Mouse (Mus musculus) stomach, embryonic 14.5 days (tissue): ENCODE data around the gene Itprid1. TPM values are rescaled to one million over a fixed set of nuclear protein-coding genes. Genes with fewer than 3 reads are reported as not detected.

Experiments
- ATAC-seq: fragments of 200-750 bp; cut with Nextera tagmentation; 2 replicates; pipeline ENCODE4 v1.8.0; 2017; ENCODE audit warnings: low read depth, moderate TSS enrichment; ENCODE audit not compliant: insufficient number of reproducible peaks, insufficient read depth, low FRiP score
- H3K27ac ChIP-seq: fragments of 300-500 bp; sonication (generic); 2 replicates; pipeline ENCODE4 v1.5.1; 2014; ENCODE audit warnings: mild to moderate bottlenecking, low read length, moderate library complexity, mixed read lengths
- H3K27me3 ChIP-seq: fragments of 300-500 bp; sonication (generic); 2 replicates; pipeline ENCODE4 v1.6.1; 2014; ENCODE audit warnings: low read length, control low read depth, mixed read lengths; ENCODE audit not compliant: control insufficient read depth, insufficient read depth
- H3K36me3 ChIP-seq: fragments of 300-500 bp; sonication (generic); 2 replicates; pipeline ENCODE4 v1.6.1; 2014; ENCODE audit warnings: mild to moderate bottlenecking, control low read depth, low read length, moderate library complexity, mixed read lengths; ENCODE audit not compliant: control insufficient read depth, insufficient read depth
- H3K4me1 ChIP-seq: fragments of 300-500 bp; sonication (generic); 2 replicates; pipeline ENCODE4 v1.6.1; 2014; ENCODE audit warnings: low read length, control low read depth, mixed read lengths; ENCODE audit not compliant: control insufficient read depth, insufficient read depth
- H3K4me2 ChIP-seq: fragments of 300-500 bp; sonication (generic); replicated peaks from 2 replicates; pipeline ENCODE4 v1.6.1; 2014; ENCODE audit warnings: low read depth, low read length, control low read depth
- H3K4me3 ChIP-seq: fragments of 300-500 bp; sonication (generic); 2 replicates; pipeline ENCODE4 v1.5.1; 2014; ENCODE audit warnings: low read depth, low read length, control low read depth
- H3K9ac ChIP-seq: fragments of 300-500 bp; sonication (generic); replicated peaks from 2 replicates; pipeline ENCODE4 v1.6.1; 2014; ENCODE audit warnings: low read depth, mild to moderate bottlenecking, control low read depth, low read length, moderate library complexity, mixed read lengths
- H3K9me3 ChIP-seq: fragments of 300-500 bp; sonication (generic); 2 replicates; pipeline ENCODE4 v1.6.1; 2016; ENCODE audit warnings: low read depth, low read length, control low read depth; ENCODE audit not compliant: control insufficient read depth
- WGBS: fragments of 180-500 bp; shearing (Covaris S2); extraction: QIAGEN DNeasy Blood & Tissue Kit; methylation state at CpG from one replicate; pipeline ENCODE4 v1.1.7; 2014; 5-methylcytosine and 5-hydroxymethylcytosine counted together
- polyA plus RNA-seq: library from polyadenylated mRNA; unstranded; fragments of >200 nt; fragmentation: Nextera tagmentation; extraction: Ambion mirVana; gene quantifications from 2 replicates; pipeline ENCODE4 v1.2.1, GENCODE M21; 2014

The Itprid1 gene
- polyA plus RNA-seq, 1 experiment from 2014 or later, result 0.09 TPM

DNA sequence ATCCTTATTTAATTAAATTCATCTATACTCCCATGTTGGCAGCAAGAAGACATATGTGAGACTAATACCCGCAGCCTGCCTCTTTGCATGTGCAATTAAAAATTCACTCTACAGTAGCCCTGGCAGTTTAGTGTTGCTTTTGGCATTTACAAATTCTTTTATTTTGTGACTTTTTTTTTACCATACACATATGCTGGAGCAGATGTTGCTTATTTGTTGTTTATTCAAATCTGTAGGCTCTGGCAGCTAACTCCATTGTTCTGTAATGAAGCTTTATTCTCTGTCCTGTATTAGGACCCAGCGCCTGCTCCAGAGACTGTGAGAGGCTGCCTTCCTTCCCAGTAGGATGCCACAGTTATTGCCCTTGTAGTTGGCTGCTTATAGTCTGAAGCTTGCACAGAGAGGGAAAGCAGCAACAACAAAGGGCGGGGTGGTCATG lies 83.6 kb downstream of the Itprid1 start:
- Histone ChIP-seq H3K27ac (no peak overlapping the region), H3K4me2 (no peak overlapping the region), H3K27me3 (no peaks in the 10 kb centered on the region), H3K36me3 (no peaks in the 10 kb centered on the region), H3K4me3 (no peak overlapping the region), H3K9ac (no peak overlapping the region), H3K4me1 (no peaks in the 10 kb centered on the region), H3K9me3 (no peaks in the 10 kb centered on the region)
- WGBS, result 78% methylated on average over 3 of the region's 3 CpGs
- no peak for ATAC-seq

DNA sequence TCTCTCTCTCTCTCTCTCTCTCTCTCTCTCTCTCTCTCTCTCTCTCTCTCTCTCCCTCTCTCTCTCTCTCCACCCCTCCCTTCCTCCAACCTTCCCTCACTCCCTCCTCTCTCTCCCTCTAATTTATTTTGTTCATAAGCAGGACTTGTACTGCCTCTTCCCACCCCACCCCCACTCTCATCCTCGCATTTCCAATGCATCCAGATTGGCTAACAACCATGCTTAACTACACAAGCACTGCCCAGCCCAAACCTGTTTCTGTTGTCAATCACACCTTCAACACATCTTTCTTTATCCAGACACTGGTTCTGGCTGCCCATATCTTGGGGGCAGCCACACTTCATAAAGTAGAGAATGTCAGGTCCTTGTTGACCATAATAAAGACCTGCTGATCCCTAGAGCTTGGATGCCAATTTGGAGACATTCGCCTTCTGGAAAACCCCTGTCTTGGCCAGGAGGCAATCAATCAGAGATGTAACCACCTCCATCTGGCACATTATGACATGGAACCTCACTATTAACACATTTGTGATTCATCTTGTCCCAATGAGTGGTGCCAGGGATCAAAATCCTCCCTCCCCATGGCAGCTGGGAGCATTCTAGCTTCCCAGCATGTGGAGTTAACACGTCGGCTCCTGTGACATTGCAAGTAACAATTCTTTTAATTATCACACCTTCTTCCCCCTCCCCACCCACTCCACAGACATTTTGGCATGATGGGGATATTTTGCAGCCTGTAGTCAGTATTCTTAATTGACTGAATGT lies 84.4 kb downstream of the Itprid1 start:
- no peaks in the 10 kb centered on the region for H3K4me1 ChIP-seq
- H3K27me3 ChIP-seq, result no peaks in the 10 kb centered on the region
- H3K4me3 ChIP-seq, result no peak overlapping the region
- WGBS, result 63% methylated on average over 4 of the region's 4 CpGs
- no peak overlapping the region for H3K4me2 ChIP-seq
- H3K9me3 ChIP-seq, result no peaks in the 10 kb centered on the region
- H3K36me3 ChIP-seq, result no peaks in the 10 kb centered on the region
- H3K9ac ChIP-seq, result no peak overlapping the region
- H3K27ac ChIP-seq, result no peak overlapping the region
- no peak for ATAC-seq

DNA sequence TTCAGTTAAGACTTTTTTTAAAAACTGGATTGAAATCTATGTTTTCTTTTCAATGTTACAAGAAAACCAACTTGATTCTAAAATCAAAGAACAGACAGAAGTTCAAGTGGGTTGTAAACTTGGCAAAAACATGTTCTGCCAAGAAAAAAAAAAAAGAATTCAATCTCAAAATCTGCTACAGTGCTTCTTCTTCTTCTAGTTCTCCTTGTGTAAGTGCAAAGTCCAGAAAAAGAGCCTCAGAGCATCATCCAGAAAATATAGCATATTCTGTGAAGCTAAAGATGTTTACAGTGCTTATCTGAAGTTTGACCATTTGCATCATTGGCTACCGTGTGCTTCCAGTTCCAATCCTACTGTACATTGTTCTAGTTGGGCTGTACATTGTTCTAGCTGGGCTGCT lies 108.0 kb downstream of the Itprid1 start:
- Histone ChIP-seq H3K27ac (no peak overlapping the region), H3K4me2 (no peak overlapping the region), H3K36me3 (no peaks in the 10 kb centered on the region), H3K9me3 (no peaks in the 10 kb centered on the region), H3K4me3 (no peak overlapping the region), H3K9ac (no peak overlapping the region), H3K4me1 (no peaks in the 10 kb centered on the region), H3K27me3 (no peaks in the 10 kb centered on the region)
- WGBS, result 91% methylated on average over 1 of the region's 1 CpGs
- no peak for ATAC-seq

DNA sequence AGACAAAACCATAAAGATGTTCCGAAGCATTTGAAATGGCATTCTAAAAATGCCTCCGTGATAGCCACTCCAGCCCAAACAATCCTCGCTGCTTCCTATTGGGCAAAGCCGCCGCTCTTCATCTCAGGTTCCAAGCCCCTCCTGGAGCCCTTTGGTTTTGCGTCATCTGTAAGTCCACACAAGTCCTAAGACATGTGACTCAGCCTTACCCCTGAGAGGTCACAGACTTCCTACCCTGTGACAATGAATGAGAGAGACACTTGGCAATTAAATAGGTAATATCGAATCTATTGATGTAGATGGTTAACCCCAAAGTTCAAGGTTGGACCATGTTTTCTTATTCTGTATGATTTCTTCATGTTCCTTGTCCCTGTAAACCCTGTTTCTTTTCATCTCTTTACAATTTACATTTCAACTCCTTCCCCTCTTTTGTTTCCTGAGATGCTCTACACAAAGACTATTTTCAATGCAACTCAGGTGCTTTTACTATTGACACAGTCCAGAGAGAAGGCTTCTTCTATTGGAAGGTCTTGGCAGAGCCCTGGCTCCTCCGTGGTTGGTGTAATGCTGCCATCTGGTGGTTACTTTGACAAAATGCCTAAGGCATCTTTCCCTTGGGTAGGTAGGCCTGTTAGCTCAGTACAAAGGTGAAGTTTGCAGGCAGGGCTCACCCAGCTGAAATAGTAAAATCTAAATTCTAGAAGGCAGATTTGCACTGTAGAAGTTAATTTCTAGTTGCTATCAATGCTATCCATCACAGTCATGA lies 113.8 kb downstream of the Itprid1 start:
- Histone ChIP-seq H3K27me3 (no peaks in the 10 kb centered on the region), H3K9ac (no peak overlapping the region), H3K4me1 (no peaks in the 10 kb centered on the region), H3K4me2 (no peak overlapping the region), H3K36me3 (no peaks in the 10 kb centered on the region), H3K27ac (no peak overlapping the region), H3K9me3 (no peaks in the 10 kb centered on the region), H3K4me3 (no peak overlapping the region)
- WGBS, result 68% methylated on average over 8 of the region's 8 CpGs
- no peak for ATAC-seq

DNA sequence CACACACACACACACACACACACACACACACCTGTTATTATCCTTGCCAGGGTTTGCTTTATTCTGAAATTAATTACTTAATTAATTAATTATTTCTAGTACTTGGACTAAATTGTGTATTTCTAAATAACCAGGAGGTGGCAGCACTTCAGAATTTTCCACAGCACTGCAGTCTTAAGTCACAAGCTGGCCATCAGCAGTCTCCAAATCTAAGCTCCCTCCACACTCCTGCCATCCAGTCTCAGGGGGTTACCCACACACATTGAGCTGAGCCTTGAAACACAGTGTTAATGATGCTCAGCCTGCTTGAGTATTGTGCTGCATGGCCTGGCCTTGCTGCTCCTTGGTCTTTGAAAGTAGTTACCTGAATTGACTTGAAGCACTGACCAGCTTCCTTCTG lies 136.3 kb downstream of the Itprid1 start:
- no peaks in the 10 kb centered on the region for H3K36me3 ChIP-seq
- H3K27me3 ChIP-seq, result no peaks in the 10 kb centered on the region
- no peak overlapping the region for H3K4me2 ChIP-seq
- no peaks in the 10 kb centered on the region for H3K4me1 ChIP-seq
- ATAC-seq, result no peak
- no peaks in the 10 kb centered on the region for H3K9me3 ChIP-seq
- H3K27ac ChIP-seq, result no peak overlapping the region
- no peak overlapping the region for H3K4me3 ChIP-seq
- H3K9ac ChIP-seq, result no peak overlapping the region

DNA sequence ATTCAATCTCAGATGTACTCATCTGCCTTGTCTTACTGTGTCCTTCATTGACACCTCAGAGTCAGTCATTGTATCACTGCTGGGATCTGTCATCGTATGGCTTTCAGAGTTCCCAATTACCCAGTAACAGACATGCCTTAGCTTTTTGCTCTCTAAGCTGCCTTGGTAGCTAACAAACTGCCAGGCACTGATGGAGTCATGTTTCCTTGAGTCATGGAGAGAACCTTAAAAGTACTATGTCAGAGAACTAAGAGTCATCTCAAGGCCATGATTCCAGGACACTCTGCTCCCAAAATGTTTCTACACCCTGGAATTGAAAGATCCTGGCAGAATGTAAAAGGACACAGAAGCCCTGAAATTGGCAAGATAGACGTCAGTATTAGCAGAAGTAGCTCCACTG lies 143.1 kb downstream of the Itprid1 start:
- no peaks in the 10 kb centered on the region for H3K4me1 ChIP-seq
- no peaks in the 10 kb centered on the region for H3K27me3 ChIP-seq
- no peaks in the 10 kb centered on the region for H3K9me3 ChIP-seq
- 78% methylated on average over 2 of the region's 2 CpGs for WGBS
- no peaks in the 10 kb centered on the region for H3K36me3 ChIP-seq
- no peak for ATAC-seq
- H3K9ac ChIP-seq, result no peak overlapping the region
- H3K4me3 ChIP-seq, result no peak overlapping the region
- H3K4me2 ChIP-seq, result no peak overlapping the region
- H3K27ac ChIP-seq, result no peak overlapping the region

DNA sequence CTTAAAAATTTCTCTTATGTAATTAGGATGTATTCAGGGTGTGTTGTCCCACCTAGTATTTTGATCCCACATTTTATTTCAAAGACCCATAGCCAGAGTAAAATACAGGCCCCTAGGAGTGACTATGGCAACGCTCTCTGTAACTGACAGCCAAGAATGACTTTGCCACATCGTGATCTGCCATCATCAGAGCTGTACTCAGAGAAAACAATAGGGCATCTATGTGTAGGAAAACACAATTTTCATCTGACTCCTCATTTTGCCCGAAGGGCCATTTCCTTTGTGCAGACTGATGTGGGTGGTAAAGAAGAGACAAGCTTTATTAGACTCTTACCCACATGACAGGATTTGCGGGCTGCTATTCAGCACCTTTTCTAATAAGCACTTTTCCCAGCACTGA lies 172.0 kb downstream of the Itprid1 start:
- Histone ChIP-seq H3K27ac (no peak overlapping the region), H3K36me3 (no peaks in the 10 kb centered on the region), H3K9me3 (no peaks in the 10 kb centered on the region), H3K4me1 (no peaks in the 10 kb centered on the region), H3K27me3 (no peaks in the 10 kb centered on the region), H3K4me3 (no peak overlapping the region), H3K9ac (no peak overlapping the region), H3K4me2 (no peak overlapping the region)
- no peak for ATAC-seq
- 83% methylated on average over 4 of the region's 4 CpGs for WGBS

DNA sequence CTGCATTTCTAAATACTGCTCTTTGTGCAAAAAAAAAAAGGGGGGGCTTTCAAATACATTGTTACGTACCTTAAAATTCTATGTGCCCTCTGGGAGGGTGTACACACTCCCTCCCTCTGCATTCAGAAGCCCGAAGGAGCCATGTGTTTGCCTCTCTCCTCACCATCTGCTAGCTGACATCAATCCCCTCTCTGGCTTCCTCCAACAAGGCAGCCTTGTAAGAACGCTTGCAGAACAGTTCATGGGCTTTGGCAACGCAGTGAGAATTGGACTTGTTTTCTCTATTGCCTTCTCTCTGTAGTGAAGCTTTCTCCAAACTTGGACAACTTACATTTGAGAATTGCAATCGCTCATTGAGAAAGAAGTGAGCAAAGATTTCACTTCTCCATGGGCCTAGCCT lies 175.7 kb downstream of the Itprid1 start:
- WGBS, result 75% methylated on average over 5 of the region's 5 CpGs
- H3K4me3 ChIP-seq, result no peak overlapping the region
- H3K27me3 ChIP-seq, result no peaks in the 10 kb centered on the region
- no peak for ATAC-seq
- no peaks in the 10 kb centered on the region for H3K4me1 ChIP-seq
- no peak overlapping the region for H3K27ac ChIP-seq
- H3K9me3 ChIP-seq, result no peaks in the 10 kb centered on the region
- no peaks in the 10 kb centered on the region for H3K36me3 ChIP-seq
- H3K9ac ChIP-seq, result no peak overlapping the region
- H3K4me2 ChIP-seq, result no peak overlapping the region
